8 mouse cellular contexts compared by ENCODE assay signal in the genomic region with DNA sequence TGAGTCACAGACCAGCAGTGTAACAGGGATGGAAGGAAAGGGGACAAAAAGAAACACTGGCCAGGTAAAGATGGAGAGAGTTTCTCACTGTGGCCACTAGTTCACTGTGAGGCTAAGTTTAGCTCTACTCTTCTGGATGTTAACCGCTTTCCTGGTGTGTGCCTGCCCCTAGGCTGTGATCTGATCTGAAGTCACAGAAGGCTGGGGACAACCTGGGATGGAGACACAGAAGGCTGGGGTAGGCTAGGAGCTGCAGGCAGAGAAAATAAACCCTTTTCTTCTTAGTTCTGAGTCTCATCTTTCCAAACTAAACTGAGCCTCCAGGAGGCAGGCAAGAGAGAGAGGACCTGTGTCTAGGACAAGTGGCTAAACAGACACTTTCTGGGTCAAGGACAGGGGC. TPM values are rescaled to one million over a fixed set of nuclear protein-coding genes. Genes with fewer than 3 reads are reported as not detected.
DNase-seq lines count a peak whose midpoint lies in the region; ATAC-seq and TF ChIP-seq lines count a peak whose summit lies in the region.

No protein-coding gene starts in this region.

- TF ChIP-seq CTCF in MEL (IDR thresholded peaks at IDR 0.05 in 2 of 3, conservative IDR thresholded peaks at IDR 0.05 in 1 of 3; ENCODE audit: control insufficient read depth in 1 of 3, insufficient read depth in 1 of 3, low read depth in 2 of 3, low read length in 3 of 3, poor library complexity in 1 of 3, severe bottlenecking in 1 of 3) = no peak

- TF ChIP-seq POLR2A in MEL (IDR thresholded peaks at IDR 0.05; ENCODE audit: control insufficient read depth in 1 of 2, insufficient read depth in 1 of 2, low read depth in 1 of 2, low read length in 2 of 2, poor library complexity in 1 of 2) = no peak

- intact Hi-C loops in left cerebral cortex, postnatal 10 days (cut with DNase I) = no loop called here

- H3K4me1 ChIP-seq in heart, embryonic 15.5 days (replicated peaks) = peaks cover 84% of the 10 kb centered on the region
- peaks cover 0 to 4% of the 10 kb centered on the region in 2 experiments; a peak in 1 of 4 replicates for H3K4me1 ChIP-seq in MEL (ENCODE audit: control insufficient read depth in 1 of 2, insufficient read depth in 2 of 2, low read length in 2 of 2)
- peaks cover 52% of the 10 kb centered on the region for H3K4me1 ChIP-seq in heart, embryonic 16.5 days (ENCODE audit: control insufficient read depth, insufficient read depth, low read length)
- peaks cover 39% of the 10 kb centered on the region for H3K4me1 ChIP-seq in liver, embryonic 16.5 days (ENCODE audit: control insufficient read depth, low read depth, low read length)

- peak overlapping the region; percentile 89 for H3K27ac ChIP-seq in heart, embryonic 15.5 days
- no peak overlapping the region for H3K27ac ChIP-seq in MEL (ENCODE audit: control insufficient read depth, low read depth, low read length)
- peak overlapping the region; percentile 92 for H3K27ac ChIP-seq in heart, embryonic 16.5 days (ENCODE audit: low read length)
- H3K27ac ChIP-seq in liver, embryonic 16.5 days (ENCODE audit: low read length) = no peak overlapping the region

- H3K36me3 ChIP-seq in heart, embryonic 15.5 days = no peaks in the 10 kb centered on the region
- peaks cover 0 to 3% of the 10 kb centered on the region in 2 experiments; a peak in 1 of 4 replicates for H3K36me3 ChIP-seq in MEL (ENCODE audit: control insufficient read depth in 1 of 2, insufficient read depth in 2 of 2, low read length in 2 of 2)
- no peaks in the 10 kb centered on the region for H3K36me3 ChIP-seq in heart, embryonic 16.5 days (ENCODE audit: control insufficient read depth, insufficient read depth)
- peaks cover 8% of the 10 kb centered on the region; the same call in 1 of the 2 replicates for H3K36me3 ChIP-seq in liver, embryonic 16.5 days (ENCODE audit: control insufficient read depth, insufficient read depth)

- peak overlapping the region; percentile 73 for H3K4me2 ChIP-seq in heart, embryonic 15.5 days
- peak overlapping the region; percentile 87; the same call in 1 of the 2 replicates for H3K4me2 ChIP-seq in heart, embryonic 16.5 days (ENCODE audit: low read depth, low read length)
- 0 out of 2 replicates have a peak overlapping the region, but pooled peaks have one; percentile 68 for H3K4me2 ChIP-seq in liver, embryonic 16.5 days (ENCODE audit: low read depth, low read length)

- H3K9ac ChIP-seq in heart, embryonic 15.5 days = no peak overlapping the region
- no peak overlapping the region for H3K9ac ChIP-seq in MEL (ENCODE audit: control insufficient read depth, low read depth, low read length, poor library complexity, severe bottlenecking)
- peak overlapping the region; percentile 69; the same call in 1 of the 2 replicates for H3K9ac ChIP-seq in heart, embryonic 16.5 days (ENCODE audit: low read length)
- no peak overlapping the region for H3K9ac ChIP-seq in liver, embryonic 16.5 days (ENCODE audit: low read depth, low read length)

- peaks cover 2% of the 10 kb centered on the region; the same call in 1 of the 2 replicates for H3K79me2 ChIP-seq in MEL (ENCODE audit: control insufficient read depth, insufficient read depth, low read length, poor library complexity)

- no peak for DNase-seq in heart, adult 9 months (ENCODE audit: low spot score in 2 of 2)
- peak; percentile 35 for DNase-seq in MEL (ENCODE audit: low read depth, low spot score)
- DNase-seq in left cerebral cortex, postnatal 10 days (ENCODE audit: extremely low spot score in 1 of 2, low spot score in 2 of 2) = no peak

- no peak for TF ChIP-seq RAD21 in MEL (IDR thresholded peaks at IDR 0.05; ENCODE audit: low read depth, low read length)

- 23% methylated on average over 1 of the region's 1 CpGs for WGBS in heart, embryonic 15.5 days
- 35% methylated on average over 1 of the region's 1 CpGs for WGBS in heart, embryonic 16.5 days
- 36% methylated on average over 1 of the region's 1 CpGs for WGBS in liver, embryonic 16.5 days (ENCODE audit: insufficient replicate concordance)

- no peaks in the 10 kb centered on the region for H3K9me3 ChIP-seq in heart, embryonic 15.5 days (replicated peaks)
- no peaks in the 10 kb centered on the region for H3K9me3 ChIP-seq in MEL (replicated peaks; ENCODE audit: insufficient read depth, low read length)
- H3K9me3 ChIP-seq in heart, embryonic 16.5 days (replicated peaks; ENCODE audit: control insufficient read depth, low read length) = no peaks in the 10 kb centered on the region
- H3K9me3 ChIP-seq in liver, embryonic 16.5 days (replicated peaks; ENCODE audit: control insufficient read depth, low read length) = no peaks in the 10 kb centered on the region

- TF ChIP-seq EP300 in MEL (IDR thresholded peaks at IDR 0.05; ENCODE audit: low read depth in 1 of 2, low read length in 2 of 2) = no peak

- H3K27me3 ChIP-seq in heart, embryonic 15.5 days = peaks cover 20% of the 10 kb centered on the region
- peaks cover 7% of the 10 kb centered on the region in 2 experiments for H3K27me3 ChIP-seq in MEL (ENCODE audit: control insufficient read depth in 1 of 2, insufficient read depth in 2 of 2, low read length in 2 of 2)
- peaks cover 12% of the 10 kb centered on the region; the same call in 1 of the 2 replicates for H3K27me3 ChIP-seq in heart, embryonic 16.5 days (ENCODE audit: control insufficient read depth, insufficient read depth, low read length)
- H3K27me3 ChIP-seq in liver, embryonic 16.5 days (ENCODE audit: control insufficient read depth, insufficient read depth, low read depth, low read length) = peaks cover 60% of the 10 kb centered on the region

- ATAC-seq in heart, embryonic 15.5 days (replicated peaks; ENCODE audit: insufficient number of reproducible peaks, insufficient read depth, low FRiP score, low read depth) = no peak
- ATAC-seq in heart, embryonic 16.5 days (replicated peaks; ENCODE audit: extremely low read depth, insufficient read depth, low FRiP score) = no peak
- no peak for ATAC-seq in liver, embryonic 16.5 days (ENCODE audit: low read depth)
- ATAC-seq in cerebellum, adult (ENCODE audit: insufficient number of reproducible peaks, low FRiP score, low TSS enrichment) = no peak
- ATAC-seq in megakaryocyte progenitor cell, adult 5-6 weeks (replicated peaks; ENCODE audit: poor library complexity) = no peak

- H3K4me3 ChIP-seq in heart, embryonic 15.5 days = peak overlapping the region; percentile 44; the same call in 1 of the 2 replicates
- H3K4me3 ChIP-seq in MEL (ENCODE audit: control insufficient read depth in 1 of 2, insufficient read depth in 1 of 2, low read depth in 2 of 2, low read length in 2 of 2) = peak overlapping the region in 1 of 2 experiments; percentile 52; a peak in 1 of 4 replicates
- no peak overlapping the region for H3K4me3 ChIP-seq in heart, embryonic 16.5 days (ENCODE audit: low read length)
- H3K4me3 ChIP-seq in liver, embryonic 16.5 days (ENCODE audit: low read depth, low read length) = no peak overlapping the region

TF ChIP-seq in MEL, 35 proteins besides CTCF, POLR2A, EP300 and RAD21:
- TF ChIP-seq TBP (IDR thresholded peaks at IDR 0.05; ENCODE audit: low read depth, low read length) = no peak
- TF ChIP-seq MXI1 (IDR thresholded peaks at IDR 0.05; ENCODE audit: low read depth, low read length) = no peak
- no peak for TF ChIP-seq GATA1 (IDR thresholded peaks at IDR 0.05; ENCODE audit: low read depth, low read length)
- no peak for TF ChIP-seq UBTF (IDR thresholded peaks at IDR 0.05; ENCODE audit: borderline replicate concordance, insufficient read depth, low read depth, low read length)
- no peak for TF ChIP-seq CHD2 (IDR thresholded peaks at IDR 0.05; ENCODE audit: low read length)
- TF ChIP-seq POLR2AphosphoS2 (IDR thresholded peaks at IDR 0.05; ENCODE audit: low read length) = no peak
- TF ChIP-seq NRF1 (IDR thresholded peaks at IDR 0.05; ENCODE audit: insufficient read depth, low read depth, low read length, poor library complexity, severe bottlenecking) = no peak
- no peak for TF ChIP-seq ELF1 (IDR thresholded peaks at IDR 0.05; ENCODE audit: low read depth, low read length)
- no peak for TF ChIP-seq ETS1 (IDR thresholded peaks at IDR 0.05; ENCODE audit: low read depth, low read length)
- no peak for TF ChIP-seq MYC (IDR thresholded peaks at IDR 0.05; ENCODE audit: low read depth, low read length)
- TF ChIP-seq SIN3A (IDR thresholded peaks at IDR 0.05; ENCODE audit: low read length) = no peak
TF ChIP-seq in MEL: peak in this region for 0.

RNA-seq across cellular contexts. Expression of a gene that starts 5.6 kb away (rescaled TPM):
- polyA plus RNA-seq in heart, embryonic 15.5 days (2015; fragmentation: Nextera tagmentation; extraction: Ambion mirVana) = 6.7 and 10.9 TPM in 2 replicates
- total RNA-seq in MEL (2012; rRNA removed) = 0.95 and 0.96 TPM in 2 replicates
- 1 to 10 TPM in 1 of 2 experiments, not detected in 1; 1.9 TPM for polyA plus RNA-seq in MEL (2012; ENCODE audit: insufficient read depth in 1 of 2, insufficient read length in 2 of 2, low read depth in 1 of 2, low replicate concordance in 2 of 2, missing spikeins in 1 of 2)
- polyA plus RNA-seq in heart, embryonic 16.5 days (2015; fragmentation: Nextera tagmentation; extraction: Ambion mirVana) = 7.2 and 8.2 TPM in 2 replicates
- polyA plus RNA-seq in liver, embryonic 16.5 days (2015; fragmentation: Nextera tagmentation; extraction: Ambion mirVana) = 6.1 and 6.7 TPM in 2 replicates
- 0.76 and 0.96 TPM in 2 replicates for total RNA-seq in megakaryocyte progenitor cell, adult 5-6 weeks (2015)
- total RNA-seq in megakaryocyte progenitor cell, adult 5-6 weeks (2017) = 0.79 and 1.1 TPM in 2 replicates
- total RNA-seq in left cerebral cortex, postnatal 10 days (2021) = 1 to 10 TPM; 2.3 to 2.6 TPM

RNA-seq across cellular contexts. Expression of a gene that starts 21.8 kb away (rescaled TPM):
- 21.9 and 26.8 TPM in 2 replicates for polyA plus RNA-seq in heart, embryonic 15.5 days (2015; fragmentation: Nextera tagmentation; extraction: Ambion mirVana)
- total RNA-seq in MEL (2012; rRNA removed) = 55.7 and 61.6 TPM in 2 replicates
- polyA plus RNA-seq in MEL (2012; ENCODE audit: insufficient read depth in 1 of 2, insufficient read length in 2 of 2, low read depth in 1 of 2, low replicate concordance in 2 of 2, missing spikeins in 1 of 2) = 10 to 100 TPM in 1 of 2 experiments, not detected in 1; 48.6 TPM
- 26.9 and 28.9 TPM in 2 replicates for polyA plus RNA-seq in heart, embryonic 16.5 days (2015; fragmentation: Nextera tagmentation; extraction: Ambion mirVana)
- 13.5 and 13.7 TPM in 2 replicates for polyA plus RNA-seq in liver, embryonic 16.5 days (2015; fragmentation: Nextera tagmentation; extraction: Ambion mirVana)
- 13.0 and 14.7 TPM in 2 replicates for total RNA-seq in megakaryocyte progenitor cell, adult 5-6 weeks (2015)
- 15.6 and 18.7 TPM in 2 replicates for total RNA-seq in megakaryocyte progenitor cell, adult 5-6 weeks (2017)
- 10 to 100 TPM; 58.6 to 62.3 TPM for total RNA-seq in left cerebral cortex, postnatal 10 days (2021)

Comparison
In these comparisons a context has a peak if more than half of its experiments do, and no peak if none do; other contexts are left out.
1. H3K27ac ChIP-seq: peak in heart, embryonic 15.5 days (single experiment) and heart, embryonic 16.5 days (single experiment); none in MEL (single experiment) and liver, embryonic 16.5 days (single experiment).
2. Peak in every context shown above with its lines, with median percentiles within 50 percentile points of each other: H3K4me2 ChIP-seq.